Comparison of ENCODE assay signal across 25 mouse cellular contexts in the genomic region with DNA sequence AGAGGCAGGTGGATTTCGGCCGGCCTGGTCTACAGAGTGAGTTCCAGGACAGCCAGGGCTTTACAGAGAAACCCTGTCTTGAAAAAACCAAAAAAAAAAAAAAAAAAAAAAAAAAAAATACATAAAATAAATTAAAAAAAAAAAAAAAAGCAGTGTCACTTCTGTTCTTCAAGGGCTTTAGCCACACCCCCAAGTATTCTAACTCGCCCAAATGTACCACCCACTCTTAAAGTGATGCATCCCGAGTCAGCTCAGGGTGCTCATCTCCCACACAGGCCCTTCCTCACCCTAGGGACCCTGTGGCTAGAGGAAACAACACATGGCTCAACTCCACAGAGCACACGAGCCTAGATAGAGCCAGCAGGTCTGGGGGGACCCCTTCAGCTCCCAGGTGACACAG. TPM values are rescaled to one million over a fixed set of nuclear protein-coding genes. Genes with fewer than 3 reads are reported as not detected.
A peak's percentile ranks its signal among the peaks of the same experiment; 100 is the strongest.
DNase-seq lines count a peak whose midpoint lies in the region; ATAC-seq and TF ChIP-seq lines count a peak whose summit lies in the region.
"Had no signal": no experiment of that assay in that cellular context is flagged by ENCODE, and none has a peak within 500 bp of the region (broad histone marks: within the 10 kb centered on the region; RNA-seq: fewer than 3 reads in every experiment).

No protein-coding gene starts in this region.

- no peak overlapping the region for H3K4me2 ChIP-seq in embryonic facial prominence, embryonic 13.5 days
- no peak overlapping the region for H3K4me2 ChIP-seq in liver, embryonic 12.5 days
- H3K4me2 ChIP-seq: embryonic facial prominence, embryonic 12.5 days; forebrain, embryonic 12.5 days; forebrain, embryonic 15.5 days; heart, embryonic 11.5 days; hindbrain, embryonic 14.5 days had no signal

- WGBS in embryonic facial prominence, embryonic 13.5 days, result 90% methylated on average over 5 of the region's 5 CpGs
- whole genome bisulfite sequencing in embryonic facial prominence, embryonic 10.5 days, result 85% methylated on average over 5 of the region's 5 CpGs
- 65% methylated on average over 5 of the region's 5 CpGs for WGBS in liver, embryonic 12.5 days (ENCODE audit: insufficient replicate concordance)

- peak overlapping the region; percentile 23; the same call in 1 of the 2 replicates for H3K27ac ChIP-seq in embryonic facial prominence, embryonic 13.5 days
- no peak overlapping the region for H3K27ac ChIP-seq in embryonic facial prominence, embryonic 10.5 days (replicated peaks)
- H3K27ac ChIP-seq in layer of hippocampus, adult 2 months, result peak overlapping the region; percentile 81
- peak overlapping the region; percentile 45; the same call in 1 of the 2 replicates for H3K27ac ChIP-seq in liver, embryonic 12.5 days
- H3K27ac ChIP-seq: embryonic facial prominence, embryonic 12.5 days; forebrain, embryonic 12.5 days; forebrain, embryonic 15.5 days; hindbrain, embryonic 14.5 days; hindbrain, postnatal 0 days had no signal

- H3K9me3 ChIP-seq in embryonic facial prominence, embryonic 13.5 days, result no peaks in the 10 kb centered on the region
- no peaks in the 10 kb centered on the region for H3K9me3 ChIP-seq in embryonic facial prominence, embryonic 10.5 days
- no peaks in the 10 kb centered on the region for H3K9me3 ChIP-seq in liver, embryonic 12.5 days (replicated peaks)
- H3K9me3 ChIP-seq: embryonic facial prominence, embryonic 12.5 days; forebrain, embryonic 12.5 days; forebrain, embryonic 15.5 days had no signal

- H3K36me3 ChIP-seq in embryonic facial prominence, embryonic 13.5 days, result peaks cover 42% of the 10 kb centered on the region
- H3K36me3 ChIP-seq in embryonic facial prominence, embryonic 10.5 days (replicated peaks), result peaks cover 56% of the 10 kb centered on the region
- H3K36me3 ChIP-seq in liver, embryonic 12.5 days, result peaks cover 60% of the 10 kb centered on the region

- peaks cover 36% of the 10 kb centered on the region for H3K4me1 ChIP-seq in embryonic facial prominence, embryonic 13.5 days
- H3K4me1 ChIP-seq in embryonic facial prominence, embryonic 10.5 days, result peaks cover 50% of the 10 kb centered on the region
- peaks cover 62% of the 10 kb centered on the region for H3K4me1 ChIP-seq in liver, embryonic 12.5 days

- no peak for TF ChIP-seq CTCF in layer of hippocampus, adult 2 months (conservative IDR thresholded peaks at IDR 0.05)

- no peak for DNase-seq in embryonic facial prominence, embryonic 10.5 days (ENCODE audit: low spot score)
- DNase-seq in layer of hippocampus, adult 2 months (ENCODE audit: low spot score in 2 of 2), result no peak
- DNase-seq in layer of hippocampus, adult 11-12 months (ENCODE audit: low spot score), result no peak
- no peak for DNase-seq in liver
- DNase-seq in brain, adult 2 months (ENCODE audit: low read depth, low spot score), result peak; percentile 57
- DNase-seq in lung, postnatal 10 days, result no peak
- DNase-seq: adrenal gland, adult 8-10 months; adrenal gland, postnatal 25 days; B cell, adult 2 months; cerebellum, adult 18-20 months; cerebellum, adult 9-10 months; gastrocnemius, postnatal 14 days had no signal

- H3K27me3 ChIP-seq in embryonic facial prominence, embryonic 13.5 days, result no peaks in the 10 kb centered on the region
- no peaks in the 10 kb centered on the region for H3K27me3 ChIP-seq in embryonic facial prominence, embryonic 10.5 days (replicated peaks; ENCODE audit: low read depth, poor library complexity, severe bottlenecking)
- no peaks in the 10 kb centered on the region for H3K27me3 ChIP-seq in liver, embryonic 12.5 days (replicated peaks)
- H3K27me3 ChIP-seq: embryonic facial prominence, embryonic 12.5 days; forebrain, embryonic 12.5 days; forebrain, embryonic 15.5 days had no signal

- ATAC-seq in embryonic facial prominence, embryonic 13.5 days (ENCODE audit: insufficient number of reproducible peaks, insufficient read depth, low FRiP score, low TSS enrichment, low read depth), result no peak
- ATAC-seq in liver, embryonic 12.5 days, result no peak
- ATAC-seq: activated CD4-positive, CD25-positive, alpha-beta regulatory T cell, adult 4 months; forebrain, embryonic 15.5 days; hindbrain, postnatal 0 days; inflammation-experienced regulatory T-cells, adult 6 months; intestine, embryonic 16.5 days had no signal

- H3K9ac ChIP-seq in embryonic facial prominence, embryonic 13.5 days, result no peak overlapping the region
- no peak overlapping the region for H3K9ac ChIP-seq in liver, embryonic 12.5 days
- H3K9ac ChIP-seq: embryonic facial prominence, embryonic 12.5 days; forebrain, embryonic 12.5 days; forebrain, embryonic 15.5 days; hindbrain, embryonic 14.5 days had no signal

- H3K4me3 ChIP-seq in embryonic facial prominence, embryonic 13.5 days, result no peak overlapping the region
- no peak overlapping the region for H3K4me3 ChIP-seq in embryonic facial prominence, embryonic 10.5 days
- H3K4me3 ChIP-seq in layer of hippocampus, adult 2 months, result no peak overlapping the region
- no peak overlapping the region for H3K4me3 ChIP-seq in liver, embryonic 12.5 days
- H3K4me3 ChIP-seq: embryonic facial prominence, embryonic 12.5 days; erythroblast, embryonic 14.5 days; forebrain, embryonic 12.5 days; forebrain, embryonic 15.5 days had no signal

RNA-seq across cellular contexts. Expression of a gene that starts 5.9 kb away (rescaled TPM):
- 9.5 and 12.0 TPM in 2 replicates for polyA plus RNA-seq in embryonic facial prominence, embryonic 13.5 days (2015; fragmentation: Nextera tagmentation; extraction: Ambion mirVana)
- polyA plus RNA-seq in embryonic facial prominence, embryonic 10.5 days (2016; fragmentation: Nextera tagmentation; extraction: Ambion mirVana), result 8.5 TPM in 2 replicates
- total RNA-seq in layer of hippocampus, adult 2 months (2021), result 10 to 100 TPM; 50.8 to 56.8 TPM
- polyA plus RNA-seq in liver, embryonic 12.5 days (2016; fragmentation: Nextera tagmentation; extraction: Ambion mirVana), result 24.0 and 24.7 TPM in 2 replicates

RNA-seq across cellular contexts. Expression of a gene that starts 7.1 kb away (rescaled TPM):
- 84.6 and 85.3 TPM in 2 replicates for polyA plus RNA-seq in embryonic facial prominence, embryonic 13.5 days (2015; fragmentation: Nextera tagmentation; extraction: Ambion mirVana)
- 79.8 and 84.9 TPM in 2 replicates for polyA plus RNA-seq in embryonic facial prominence, embryonic 10.5 days (2016; fragmentation: Nextera tagmentation; extraction: Ambion mirVana)
- total RNA-seq in layer of hippocampus, adult 2 months (2021), result 100 to 1,000 TPM; 158 to 166 TPM
- polyA plus RNA-seq in liver, embryonic 12.5 days (2016; fragmentation: Nextera tagmentation; extraction: Ambion mirVana), result 86.4 and 88.9 TPM in 2 replicates

RNA-seq across cellular contexts. Expression of a gene that starts 19.6 kb away (rescaled TPM):
- 79.6 and 95.1 TPM in 2 replicates for polyA plus RNA-seq in embryonic facial prominence, embryonic 13.5 days (2015; fragmentation: Nextera tagmentation; extraction: Ambion mirVana)
- 84.8 and 88.2 TPM in 2 replicates for polyA plus RNA-seq in embryonic facial prominence, embryonic 10.5 days (2016; fragmentation: Nextera tagmentation; extraction: Ambion mirVana)
- 10 to 100 TPM; 42.9 to 43.1 TPM for total RNA-seq in layer of hippocampus, adult 2 months (2021)
- 63.3 and 65.2 TPM in 2 replicates for polyA plus RNA-seq in liver, embryonic 12.5 days (2016; fragmentation: Nextera tagmentation; extraction: Ambion mirVana)

RNA-seq across cellular contexts. Expression of a gene that starts 19.6 kb away (rescaled TPM):
- polyA plus RNA-seq in embryonic facial prominence, embryonic 13.5 days (2015; fragmentation: Nextera tagmentation; extraction: Ambion mirVana), result 5.9 and 9.1 TPM in 2 replicates
- 10.9 and 14.1 TPM in 2 replicates for polyA plus RNA-seq in embryonic facial prominence, embryonic 10.5 days (2016; fragmentation: Nextera tagmentation; extraction: Ambion mirVana)
- 1 to 10 TPM; 1.3 to 3.5 TPM for total RNA-seq in layer of hippocampus, adult 2 months (2021)
- polyA plus RNA-seq in liver, embryonic 12.5 days (2016; fragmentation: Nextera tagmentation; extraction: Ambion mirVana), result 7.0 and 7.4 TPM in 2 replicates
- total RNA-seq: hematopoietic stem cell, adult 5-6 weeks had no signal

RNA-seq across cellular contexts. Expression of a gene that starts 21.7 kb away (rescaled TPM):
- 25.9 and 31.3 TPM in 2 replicates for polyA plus RNA-seq in embryonic facial prominence, embryonic 13.5 days (2015; fragmentation: Nextera tagmentation; extraction: Ambion mirVana)
- polyA plus RNA-seq in embryonic facial prominence, embryonic 10.5 days (2016; fragmentation: Nextera tagmentation; extraction: Ambion mirVana), result 34.7 and 35.0 TPM in 2 replicates
- total RNA-seq in layer of hippocampus, adult 2 months (2021), result 10 to 100 TPM; 51.6 to 52.8 TPM
- 23.2 and 23.9 TPM in 2 replicates for polyA plus RNA-seq in liver, embryonic 12.5 days (2016; fragmentation: Nextera tagmentation; extraction: Ambion mirVana)
